Mouse (Mus musculus) skeletal muscle tissue, postnatal 0 days (tissue): Measurements from ENCODE around the gene Hnrnpul1. TPM values are rescaled to one million over a fixed set of nuclear protein-coding genes. Genes with fewer than 3 reads are reported as not detected.

Experiments
- polyA plus RNA-seq: library from polyadenylated mRNA; unstranded; fragments of >200 nt; fragmentation: Nextera tagmentation; extraction: Ambion mirVana; gene quantifications from 2 replicates; pipeline ENCODE4 v1.2.1, GENCODE M21; 2015

Gene Hnrnpul1
- 28.8 and 29.8 TPM in 2 replicates for polyA plus RNA-seq

DNA sequence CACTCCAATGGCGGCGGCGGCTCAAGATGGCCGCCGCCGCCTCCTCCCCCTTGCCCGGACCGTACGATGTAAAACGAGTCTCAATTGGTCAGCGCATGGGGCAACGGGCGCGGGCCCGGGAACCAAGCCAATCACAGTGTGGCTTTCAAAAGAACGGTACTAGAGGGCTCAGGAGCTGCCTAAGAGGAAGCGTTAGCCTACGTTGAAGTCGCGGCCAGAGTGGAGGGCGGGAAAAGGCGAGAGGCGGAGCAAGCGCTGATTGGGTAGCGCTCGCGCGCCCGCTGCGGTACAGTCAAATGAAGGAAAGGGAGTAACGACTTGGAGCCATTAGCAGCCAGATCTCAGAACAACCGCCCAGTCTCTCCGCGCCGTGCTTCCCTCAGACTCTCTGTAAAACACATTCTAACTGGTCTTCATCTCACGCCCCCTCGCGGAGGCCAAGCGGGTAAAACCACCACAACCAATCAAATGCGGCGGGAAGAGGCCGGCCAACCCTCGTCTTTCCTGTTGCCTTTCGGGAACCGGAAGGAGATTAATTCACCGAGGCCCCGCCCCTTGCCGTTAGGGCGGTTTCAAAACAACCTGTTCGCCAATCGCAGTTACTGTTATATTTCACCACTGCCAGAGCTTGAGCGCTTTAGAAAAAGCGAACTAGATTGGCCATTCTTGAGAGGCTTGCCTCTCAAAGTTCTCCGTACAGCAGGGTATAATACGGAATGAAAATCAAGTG lies at the start of gene Hnrnpul1:
TSS of gene Hnrnpul1 (minus strand) at position 20 of the 730 bp plus-strand sequence.

GRCm38 (mm10) chr7:25788220-25789128 lies 33.9 kb upstream of the Hnrnpul1 start, which contains the start of gene Axl:
Gene Axl, minus strand, starts transcription at chr7:25788705.

GRCm38 (mm10) chr7:25718788-25719417 lies 35.7 kb downstream of the Hnrnpul1 start, which contains the start of gene Ccdc97:
Gene Ccdc97, minus strand, starts transcription at chr7:25719088.

GRCm38 (mm10) chr7:25686680-25687531 lies 67.7 kb downstream of the Hnrnpul1 start, which contains the start of gene Tgfb1:
Gene Tgfb1, plus strand, starts transcription at chr7:25687002.

GRCm38 (mm10) chr7:25680514-25681258 lies 73.9 kb downstream of the Hnrnpul1 start, which contains the start of gene B9d2:
Gene B9d2, plus strand, starts transcription at chr7:25680780.

GRCm38 (mm10) chr7:25674719-25675300 lies 79.7 kb downstream of the Hnrnpul1 start, which contains the start of gene Tmem91:
Gene Tmem91, minus strand, starts transcription at chr7:25675166.

Other genes starting within 250 kb of the Hnrnpul1 start
- not detected in 2 replicates for gene Ceacam2, start 214.9 kb downstream of the Hnrnpul1 start, polyA plus RNA-seq
- gene Erich4, start 138.9 kb downstream of the Hnrnpul1 start, polyA plus RNA-seq, result not detected in 2 replicates
- 28.5 and 29.4 TPM in 2 replicates for gene Dmac2, start 135.3 kb downstream of the Hnrnpul1 start, polyA plus RNA-seq
- gene B3gnt8, start 128.1 kb downstream of the Hnrnpul1 start, polyA plus RNA-seq, result 3.1 and 3.4 TPM in 2 replicates
- gene Bckdha, start 95.8 kb downstream of the Hnrnpul1 start, polyA plus RNA-seq, result 68.8 and 82.8 TPM in 2 replicates
- 30.1 and 33.2 TPM in 2 replicates for gene Exosc5, start 95.6 kb downstream of the Hnrnpul1 start, polyA plus RNA-seq
- gene Tmem91, start 79.6 kb downstream of the Hnrnpul1 start, polyA plus RNA-seq, result 0.46 and 0.83 TPM in 2 replicates
- gene B9d2, start 74.0 kb downstream of the Hnrnpul1 start, polyA plus RNA-seq, result 17.0 and 18.4 TPM in 2 replicates
- 1.3 and 2.0 TPM in 2 replicates for gene Tgfb1, start 67.8 kb downstream of the Hnrnpul1 start, polyA plus RNA-seq
- 14.0 and 14.7 TPM in 2 replicates for gene Ccdc97, start 35.7 kb downstream of the Hnrnpul1 start, polyA plus RNA-seq
- 77.7 and 92.7 TPM in 2 replicates for gene Axl, start 33.9 kb upstream of the Hnrnpul1 start, polyA plus RNA-seq
- gene Cyp2s1, start 62.2 kb upstream of the Hnrnpul1 start, polyA plus RNA-seq, result 0.13 and 0.62 TPM in 2 replicates
- 0.19 TPM in 1 of 2 replicates, not detected in the other for gene Cyp2b10, start 142.9 kb upstream of the Hnrnpul1 start, polyA plus RNA-seq